Mouse (Mus musculus) cortical plate, adult 2 months (tissue): Measurements from ENCODE around the gene Rassf2. TPM values are rescaled to one million over a fixed set of nuclear protein-coding genes. Genes with fewer than 3 reads are reported as not detected.

ENCODE experiments used
- H3K27ac ChIP-seq: fragments of 200-500 bp; 2 replicates; pipeline ENCODE4 v1.5.1; 2012; ENCODE audit warnings: low read length, control low read depth, inconsistent platforms; ENCODE audit not compliant: insufficient read depth
- H3K4me1 ChIP-seq: fragments of 200-500 bp; 2 replicates; pipeline ENCODE4 v1.6.1; 2011; ENCODE audit warnings: low read length; ENCODE audit not compliant: control insufficient read depth, insufficient read depth
- H3K4me3 ChIP-seq: fragments of 200-500 bp; 2 replicates; pipeline ENCODE4 v1.5.1; 2011; ENCODE audit warnings: mild to moderate bottlenecking, low read length, control low read depth; ENCODE audit not compliant: insufficient read depth
- CTCF ChIP-seq: fragments of 200-500 bp; IDR thresholded peaks from 2 replicates; pipeline ENCODE4 v1.5.1; 2011; ENCODE audit warnings: mild to moderate bottlenecking, control low read depth, low read length; ENCODE audit not compliant: insufficient read depth; ENCODE audit errors: extremely low read depth
- POLR2A ChIP-seq: fragments of 200-500 bp; IDR thresholded peaks from 2 replicates; pipeline ENCODE4 v1.6.1; 2011; ENCODE audit warnings: mild to moderate bottlenecking, low read length, control low read depth; ENCODE audit not compliant: insufficient read depth; ENCODE audit errors: extremely low read depth
- polyA plus RNA-seq: library from polyadenylated mRNA; depleted of rRNA; stranded (reverse); fragments of >200 nt; gene quantifications from 2 replicates; pipeline ENCODE4 v1.2.3, GENCODE M21; 2012

Rassf2 gene
- polyA plus RNA-seq, 1 experiment = 35.9 TPM

GRCm38 (mm10) chr2:131976663-131977062 lies 53.4 kb downstream of the Rassf2 start:
- H3K4me1 ChIP-seq = no peaks in the 10 kb centered on the region; the same call in 1 of the 2 replicates
- H3K4me3 ChIP-seq = no peak overlapping the region
- no peak overlapping the region for H3K27ac ChIP-seq
- no peak for TF ChIP-seq POLR2A
- TF ChIP-seq CTCF = no peak

- Histone ChIP-seq H3K4me1 (peaks cover 6% of the 10 kb centered on the region), H3K4me3 (no peak overlapping the region), H3K27ac (no peak overlapping the region)
- TF ChIP-seq POLR2A = no peak
- TF ChIP-seq CTCF = no peak
Observed at GRCm38 (mm10) chr2:131971098-131971497, 59.0 kb downstream of the Rassf2 start.

- no peak overlapping the region for H3K4me3 ChIP-seq
- no peak for TF ChIP-seq POLR2A
- no peak for TF ChIP-seq CTCF
- peaks cover 6% of the 10 kb centered on the region for H3K4me1 ChIP-seq
- no peak overlapping the region for H3K27ac ChIP-seq
Observed at GRCm38 (mm10) chr2:131970597-131970996, 59.5 kb downstream of the Rassf2 start.

- no peaks in the 10 kb centered on the region for H3K4me1 ChIP-seq
- H3K27ac ChIP-seq = no peak overlapping the region
- TF ChIP-seq POLR2A (no peak), CTCF (no peak)
- no peak overlapping the region for H3K4me3 ChIP-seq
Observed at GRCm38 (mm10) chr2:131961671-131962070, 68.4 kb downstream of the Rassf2 start.

GRCm38 (mm10) chr2:131957731-131958222 lies 72.3 kb downstream of the Rassf2 start:
- TF ChIP-seq POLR2A = no peak
- Histone ChIP-seq H3K4me1 (no peaks in the 10 kb centered on the region), H3K4me3 (no peak overlapping the region), H3K27ac (no peak overlapping the region)

GRCm38 (mm10) chr2:131956336-131957256 lies 73.5 kb downstream of the Rassf2 start:
- no peak overlapping the region for H3K27ac ChIP-seq
- no peaks in the 10 kb centered on the region for H3K4me1 ChIP-seq
- H3K4me3 ChIP-seq = no peak overlapping the region
- TF ChIP-seq CTCF (no peak), POLR2A (no peak)

- Histone ChIP-seq H3K4me1 (no peaks in the 10 kb centered on the region), H3K4me3 (no peak overlapping the region), H3K27ac (no peak overlapping the region)
- TF ChIP-seq POLR2A (no peak), CTCF (no peak)
Observed at GRCm38 (mm10) chr2:131955264-131955663, 74.8 kb downstream of the Rassf2 start.

- no peak overlapping the region for H3K4me3 ChIP-seq
- H3K4me1 ChIP-seq = no peaks in the 10 kb centered on the region
- TF ChIP-seq CTCF (no peak), POLR2A (no peak)
- no peak overlapping the region for H3K27ac ChIP-seq
Observed at GRCm38 (mm10) chr2:131954835-131955234, 75.2 kb downstream of the Rassf2 start.

GRCm38 (mm10) chr2:131953711-131954110 lies 76.3 kb downstream of the Rassf2 start:
- Histone ChIP-seq H3K4me1 (no peaks in the 10 kb centered on the region), H3K27ac (no peak overlapping the region), H3K4me3 (no peak overlapping the region)
- TF ChIP-seq CTCF (no peak), POLR2A (no peak)

GRCm38 (mm10) chr2:131952961-131953538 lies 77.0 kb downstream of the Rassf2 start:
- Histone ChIP-seq H3K27ac (no peak overlapping the region), H3K4me1 (no peaks in the 10 kb centered on the region), H3K4me3 (no peak overlapping the region)
- no peak for TF ChIP-seq POLR2A
- TF ChIP-seq CTCF = no peak
